Mouse (Mus musculus): ENCODE measurements around the gene Shc2.

Gene Shc2

DNA sequence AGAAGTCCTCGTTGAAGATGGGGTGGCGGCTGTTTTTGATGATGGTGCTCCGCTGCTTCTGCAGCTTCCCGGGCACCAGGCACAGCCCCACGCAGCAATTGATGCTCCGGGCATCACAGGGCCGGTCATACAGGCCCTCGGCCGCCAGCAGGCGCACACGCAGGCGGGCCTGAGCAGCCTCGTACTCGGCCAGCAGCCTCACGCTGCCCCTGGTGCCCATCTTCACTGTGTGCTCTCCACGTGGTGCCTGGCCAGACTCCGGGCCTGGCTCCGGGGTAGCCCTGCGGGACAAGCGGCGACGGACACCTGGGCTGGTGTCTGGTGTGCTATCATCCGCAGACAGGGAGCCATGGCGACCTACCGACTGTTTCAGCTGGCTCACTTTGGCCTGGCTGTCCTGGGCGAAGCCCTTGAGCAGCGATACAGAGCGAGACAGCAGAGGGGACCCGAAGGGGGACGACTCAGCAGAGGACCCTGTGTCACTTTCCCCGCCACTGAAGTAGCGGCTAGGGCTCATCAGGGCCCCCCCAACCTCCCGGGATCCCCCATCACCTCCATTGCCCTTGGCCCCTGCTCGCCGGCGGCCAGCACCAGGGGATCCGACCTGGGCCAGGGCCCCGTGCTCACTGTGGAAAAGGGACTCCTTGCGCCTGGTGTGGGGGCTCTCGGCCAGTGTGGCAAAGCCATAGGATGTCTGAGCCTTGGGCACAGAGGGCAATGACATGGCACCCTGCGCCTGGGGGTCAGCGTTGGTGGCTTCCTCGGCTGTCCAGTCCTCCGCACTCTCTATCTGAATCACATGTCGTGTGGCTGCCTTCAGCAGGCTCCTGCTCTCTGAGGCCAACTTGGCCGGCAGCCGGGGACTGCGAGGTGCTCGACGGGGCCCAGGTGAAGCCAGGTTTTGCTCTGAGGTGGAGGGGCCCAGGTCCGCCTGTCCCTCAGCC, 25.3 kb downstream of the Shc2 start:
- DNase-seq, result no peak

DNA sequence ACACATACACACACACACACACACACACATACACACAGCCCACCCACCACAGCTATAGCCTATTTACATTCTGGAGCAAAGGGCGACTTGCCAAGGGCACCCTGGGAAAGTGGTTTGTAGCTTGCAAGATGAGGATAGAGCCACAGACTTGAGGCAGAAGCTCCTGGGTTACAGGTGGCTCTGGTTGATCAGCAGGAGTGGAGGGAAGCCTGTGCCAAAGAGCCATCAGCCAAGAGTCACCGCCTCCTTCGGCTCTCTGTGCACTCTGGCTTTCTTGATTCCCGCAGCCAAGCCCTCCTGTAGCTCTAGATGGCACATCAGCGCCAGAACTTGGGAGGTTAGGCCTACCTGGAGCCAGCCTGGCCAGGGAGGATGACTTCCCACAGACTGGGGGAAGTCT, 26.4 kb downstream of the Shc2 start:
- no peak for DNase-seq

DNA sequence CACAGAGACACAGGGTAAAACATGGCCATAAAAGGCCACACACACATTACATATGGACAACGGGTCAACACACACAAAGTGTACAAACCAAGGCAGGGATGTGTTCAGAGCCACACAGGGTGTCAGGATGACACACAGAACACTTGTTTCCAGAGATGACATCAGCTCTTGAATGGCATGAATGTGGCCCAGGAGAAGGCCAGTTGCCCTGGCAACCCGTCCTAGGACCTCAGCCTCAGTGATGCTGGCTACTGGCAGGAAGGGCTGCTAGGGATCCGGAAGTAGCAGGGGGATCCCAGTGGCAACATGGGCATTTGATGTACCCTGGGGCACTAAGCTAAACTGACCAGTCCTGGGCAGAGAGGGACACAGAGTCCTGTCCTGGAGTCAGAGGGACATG, 28.4 kb downstream of the Shc2 start:
- no peak for DNase-seq

DNA sequence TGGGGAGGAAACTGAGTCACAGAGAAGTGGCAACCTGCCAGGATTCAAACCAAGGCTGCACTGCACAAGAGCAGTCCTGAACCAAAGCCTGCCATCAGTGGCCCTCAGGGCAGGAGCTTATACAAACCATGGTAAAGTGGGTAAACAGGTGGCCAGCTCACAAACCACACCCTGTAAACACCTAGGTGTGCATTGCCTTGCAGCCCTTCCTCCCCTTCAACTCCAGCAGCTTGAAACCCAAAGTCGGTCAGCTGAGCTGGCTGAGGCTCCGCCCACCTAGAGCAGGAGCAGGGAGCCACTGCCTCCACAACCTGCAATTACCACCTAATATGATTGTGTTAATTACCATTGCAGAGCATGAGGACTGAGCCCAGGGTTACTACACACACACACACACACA, 29.8 kb downstream of the Shc2 start:
- no peak for DNase-seq

DNA sequence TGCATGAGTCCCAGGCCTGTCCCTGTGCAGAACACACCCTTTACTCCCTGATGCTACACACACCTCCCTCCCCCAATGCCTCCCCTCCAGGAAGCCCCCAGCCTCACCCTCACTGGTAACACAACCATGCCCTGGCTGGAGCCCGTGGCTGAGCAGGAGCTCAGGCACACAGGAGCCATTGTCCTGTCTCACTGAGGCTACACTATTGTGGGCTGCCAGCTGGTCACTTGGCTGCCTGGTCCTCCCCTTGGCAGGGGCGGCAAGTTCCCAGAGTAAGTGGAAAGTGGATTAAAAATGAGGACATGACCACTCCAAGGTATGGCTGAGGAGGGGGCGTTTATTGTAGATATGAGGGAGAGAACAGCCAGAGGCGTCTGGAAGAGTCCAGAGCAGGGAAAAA, 31.2 kb downstream of the Shc2 start:
- no peak for DNase-seq

DNA sequence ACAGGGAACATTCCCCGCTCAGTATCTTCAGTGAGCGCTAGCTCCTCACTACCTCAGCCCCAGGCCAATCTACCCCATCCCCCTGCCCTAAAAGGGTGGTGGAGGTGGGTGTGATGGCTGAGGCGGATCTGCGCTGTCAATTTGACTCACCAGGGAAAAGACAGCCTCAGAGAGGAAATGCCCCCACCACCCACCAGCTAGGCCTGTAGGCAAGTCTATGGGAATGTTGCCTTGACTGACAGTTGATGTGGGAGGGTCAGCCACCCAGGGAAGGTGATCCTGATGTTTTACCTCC, 39.8 kb downstream of the Shc2 start:
- DNase-seq, result no peak

DNA sequence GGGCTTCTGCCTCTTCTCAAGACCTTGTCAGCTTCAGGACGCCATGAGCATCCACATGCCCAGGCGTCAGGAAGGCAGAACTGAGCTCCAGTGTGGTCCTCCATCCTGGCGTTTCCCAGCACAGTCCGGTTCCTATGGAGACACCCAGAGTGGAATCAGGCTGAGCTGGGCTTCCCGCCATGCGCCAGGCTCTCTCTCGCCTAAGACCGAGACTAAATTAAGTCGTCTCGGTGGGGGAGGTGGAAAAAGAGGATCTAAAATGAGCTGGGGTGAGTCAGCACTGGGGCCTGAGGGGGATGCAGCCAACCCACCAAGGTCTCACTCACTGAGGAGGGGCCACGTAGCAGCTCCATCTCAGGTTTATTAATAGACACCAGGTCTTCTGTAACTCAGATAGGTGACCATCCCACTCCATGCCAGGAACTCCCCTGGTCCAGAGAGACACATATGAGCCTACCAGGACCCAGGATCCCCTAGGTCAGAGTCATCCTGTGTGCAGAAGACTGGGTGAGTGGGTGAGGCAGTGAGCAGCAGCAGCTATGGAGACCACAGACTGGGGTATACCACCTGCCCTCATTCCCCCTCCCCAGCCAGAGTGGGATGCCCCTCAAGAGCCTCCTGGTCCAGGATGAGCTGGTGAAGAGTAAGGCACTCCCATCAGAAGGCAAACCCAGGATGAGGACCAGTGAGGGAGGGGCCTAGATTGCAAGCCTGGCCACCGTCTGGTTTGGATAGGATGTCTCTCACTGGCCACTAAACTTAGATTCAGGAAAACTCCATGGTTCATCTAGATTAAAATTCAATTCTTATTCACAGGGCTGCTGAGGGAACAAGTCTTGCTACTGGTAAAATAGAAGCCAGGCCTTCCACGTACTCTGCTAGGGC, 40.4 kb downstream of the Shc2 start:
- no peak for DNase-seq

DNA sequence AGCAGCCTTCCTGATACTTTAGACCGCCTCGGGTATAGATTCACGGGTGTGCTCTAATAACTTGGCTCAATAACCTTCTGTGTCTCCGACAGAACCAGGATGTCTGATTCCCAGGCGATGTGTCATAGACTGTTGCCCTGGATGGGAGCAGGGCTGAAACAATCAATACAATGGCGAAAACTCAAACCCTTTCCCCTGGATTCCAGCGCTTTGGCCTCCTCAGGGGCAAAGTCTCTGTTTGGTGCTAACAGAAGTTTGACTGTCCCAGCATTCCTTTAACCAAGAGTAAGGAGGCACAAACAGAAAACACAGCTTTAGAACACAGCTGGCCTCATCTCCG, 42.2 kb downstream of the Shc2 start:
- DNase-seq, result no peak

DNA sequence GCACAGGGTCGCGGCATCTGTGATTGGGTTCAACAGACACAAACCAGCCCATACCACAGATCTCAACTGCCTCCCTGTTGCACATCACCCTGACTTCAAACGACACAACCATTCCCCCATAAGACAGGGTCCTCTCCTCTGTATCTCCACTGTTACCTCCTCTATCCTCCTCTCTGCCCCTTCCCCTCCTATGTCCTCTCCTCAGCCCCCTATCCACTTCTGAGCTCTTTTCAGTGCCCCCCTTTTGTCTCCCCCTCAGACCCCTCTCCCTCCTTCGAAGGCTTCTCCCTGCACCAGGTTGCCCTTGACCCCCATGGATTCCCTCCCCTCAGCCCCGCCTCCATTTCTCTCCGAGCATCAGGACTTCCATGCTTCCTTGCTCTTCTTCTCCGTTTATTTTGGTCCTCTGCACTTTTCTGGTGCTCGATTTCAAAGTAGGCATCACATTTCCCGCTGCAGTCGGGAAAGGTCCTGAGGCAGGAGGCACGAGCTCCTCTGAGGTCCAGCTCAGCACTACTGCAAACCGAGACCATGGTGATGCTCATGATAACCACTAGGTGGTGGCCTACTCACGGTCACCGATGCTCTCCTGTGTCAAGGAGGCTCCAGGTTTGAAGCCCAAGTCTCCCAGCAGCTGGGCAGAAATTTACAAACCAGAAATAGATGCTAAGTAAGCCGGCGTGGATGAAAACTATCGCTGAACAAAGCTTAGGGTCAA, 42.7 kb downstream of the Shc2 start:
- peak; percentile 62 for DNase-seq

DNA sequence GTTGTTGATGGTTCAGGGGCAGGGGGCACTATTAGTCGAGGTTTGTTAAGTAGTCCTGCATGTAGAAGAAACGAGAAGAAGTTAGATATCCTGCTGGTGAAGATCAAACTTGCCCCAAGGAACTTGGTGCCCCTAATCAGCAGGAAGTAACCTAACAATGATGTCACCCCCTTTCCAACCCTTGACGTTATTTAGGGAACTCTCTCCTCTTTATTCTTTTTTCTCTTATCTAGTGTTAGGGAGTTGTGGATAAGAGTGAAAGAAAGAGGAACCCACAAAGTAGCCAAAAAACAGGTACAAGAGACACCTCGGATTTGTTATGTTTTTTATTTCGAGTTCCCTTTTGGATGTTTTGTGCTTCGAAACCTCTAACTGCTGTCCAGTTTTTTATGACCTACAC, 43.6 kb downstream of the Shc2 start:
- DNase-seq, result no peak

DNA sequence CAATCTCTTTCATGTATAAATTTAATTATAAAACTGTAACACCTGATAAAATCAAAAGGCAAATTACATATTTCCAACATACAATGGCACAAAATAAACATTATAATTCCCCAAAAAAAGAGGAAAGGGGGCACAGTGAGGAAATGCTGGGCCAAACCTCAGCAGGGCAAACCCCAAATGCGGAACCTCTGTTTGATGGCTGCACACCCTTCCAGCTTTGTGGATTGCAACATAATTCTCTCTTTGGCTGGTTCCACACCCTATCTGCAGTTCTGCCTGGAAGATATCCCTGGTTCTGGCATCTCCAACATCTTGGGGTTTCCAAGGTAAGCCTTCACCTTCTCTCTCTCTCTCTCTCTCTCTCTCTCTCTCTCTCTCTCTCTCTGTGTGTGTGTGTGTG, 47.0 kb downstream of the Shc2 start:
- DNase-seq, result no peak

DNA sequence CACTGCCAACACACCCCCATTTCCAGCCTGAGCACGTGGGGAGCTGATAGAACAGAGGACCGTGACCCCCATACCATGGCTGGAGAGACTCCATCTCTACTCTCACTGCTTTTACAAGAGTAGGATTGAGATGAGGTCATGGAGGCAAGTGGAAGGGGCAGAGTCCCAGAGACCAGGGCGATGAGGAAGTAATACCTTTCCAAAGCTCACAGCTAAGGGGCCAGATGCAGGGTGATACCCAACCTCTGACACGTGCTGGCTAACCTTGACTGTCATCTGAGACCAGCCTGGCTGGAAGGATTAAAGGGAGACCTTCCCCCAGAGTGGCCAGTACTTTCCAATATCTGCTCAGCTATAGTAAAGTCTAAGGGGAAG, 50.0 kb downstream of the Shc2 start:
- DNase-seq, result no peak

DNA sequence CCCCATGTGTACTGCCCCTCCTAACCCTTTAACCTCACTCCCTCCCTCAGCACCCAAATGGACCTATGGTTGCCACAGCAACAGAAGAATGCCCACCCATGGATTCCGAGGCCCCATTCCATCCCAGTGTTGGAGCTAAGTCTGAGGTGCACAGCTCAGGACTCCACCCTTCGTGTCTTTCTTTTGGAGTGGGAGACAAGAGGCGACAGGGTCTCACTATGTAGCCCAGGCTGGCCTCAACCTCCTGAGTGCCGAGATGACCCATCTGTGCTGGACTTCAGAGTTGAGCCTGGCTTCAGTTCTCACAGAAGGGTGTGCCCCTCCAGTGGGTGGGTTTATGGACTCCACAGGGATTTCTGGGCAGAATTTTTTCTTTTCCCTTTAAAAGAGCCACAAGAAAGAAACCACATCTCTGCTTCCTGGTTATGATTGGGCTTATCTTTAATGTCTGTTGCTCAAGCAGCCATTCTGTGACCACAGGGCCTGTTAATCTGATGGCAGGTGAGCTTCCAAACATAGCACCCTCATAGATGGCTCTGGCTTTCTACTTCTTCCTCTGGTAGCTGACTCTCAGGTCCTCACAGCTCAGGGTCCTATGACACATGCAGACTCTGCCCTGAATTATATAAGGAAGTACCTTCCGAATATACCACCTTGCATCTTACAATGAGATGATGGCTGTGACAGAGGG, 50.5 kb downstream of the Shc2 start, which contains the start of gene Theg:
Gene Theg, minus strand, starts transcription at position 271 of the 691 bp plus-strand sequence.
- no peak for DNase-seq

DNA sequence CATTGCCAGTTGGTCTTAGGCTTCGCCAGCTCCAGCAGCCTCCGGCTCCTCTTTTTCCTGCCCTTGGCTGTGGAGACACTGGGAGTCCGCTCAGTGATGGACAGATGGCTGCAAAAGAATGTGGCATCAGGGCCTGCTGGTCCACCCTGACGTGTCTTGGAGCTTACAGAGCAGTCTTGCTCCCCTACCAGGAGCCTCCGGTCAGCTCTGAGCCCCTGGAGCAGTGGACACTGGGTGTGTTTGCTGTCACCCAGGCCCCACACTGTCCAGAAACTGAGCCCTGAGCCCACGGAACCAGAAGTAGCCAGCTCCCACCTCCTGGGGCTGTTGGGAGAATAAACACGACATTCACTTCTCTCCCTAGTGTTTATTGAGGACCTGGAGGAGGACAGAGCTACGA, 51.5 kb downstream of the Shc2 start:
- DNase-seq, result no peak

DNA sequence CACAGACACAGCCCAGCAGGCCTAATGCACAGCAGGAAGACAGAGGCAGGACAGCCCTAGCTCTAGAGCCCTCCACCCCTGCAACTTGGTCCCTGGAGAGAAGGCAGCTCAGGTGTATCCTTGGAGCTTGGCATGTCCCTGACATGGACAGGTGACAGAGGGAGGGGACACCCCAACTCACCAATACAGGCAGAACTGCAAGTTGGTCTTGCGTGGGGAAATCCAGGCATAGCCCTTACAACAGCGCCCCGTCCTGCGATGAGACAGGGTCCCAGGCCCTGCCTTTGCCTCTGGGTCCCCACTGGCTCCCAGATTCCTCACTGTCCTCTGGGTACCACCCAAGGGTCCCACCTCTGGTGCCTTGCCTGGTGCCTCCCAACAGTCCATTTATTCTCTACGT, 52.0 kb downstream of the Shc2 start:
- no peak for DNase-seq

DNA sequence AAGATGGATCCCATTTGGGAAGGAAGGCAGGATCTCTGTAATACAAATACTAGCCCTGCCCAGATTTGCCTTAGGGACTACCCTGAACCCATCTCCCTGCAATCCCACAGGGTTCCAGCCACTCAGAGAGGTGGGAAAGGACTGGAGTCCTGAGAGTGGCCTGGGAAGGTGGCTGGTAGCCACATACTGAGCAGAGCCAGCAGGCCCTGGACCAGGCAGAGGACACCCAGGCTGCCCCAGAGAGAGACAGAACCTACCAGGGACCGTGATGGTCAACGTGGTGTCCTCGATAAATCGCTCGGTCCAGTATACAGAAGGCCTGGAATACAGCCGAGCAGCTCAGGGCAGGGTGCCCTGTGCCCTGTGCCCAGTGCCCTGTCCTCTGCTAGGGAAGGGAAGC, 52.6 kb downstream of the Shc2 start:
- no peak for DNase-seq

DNA sequence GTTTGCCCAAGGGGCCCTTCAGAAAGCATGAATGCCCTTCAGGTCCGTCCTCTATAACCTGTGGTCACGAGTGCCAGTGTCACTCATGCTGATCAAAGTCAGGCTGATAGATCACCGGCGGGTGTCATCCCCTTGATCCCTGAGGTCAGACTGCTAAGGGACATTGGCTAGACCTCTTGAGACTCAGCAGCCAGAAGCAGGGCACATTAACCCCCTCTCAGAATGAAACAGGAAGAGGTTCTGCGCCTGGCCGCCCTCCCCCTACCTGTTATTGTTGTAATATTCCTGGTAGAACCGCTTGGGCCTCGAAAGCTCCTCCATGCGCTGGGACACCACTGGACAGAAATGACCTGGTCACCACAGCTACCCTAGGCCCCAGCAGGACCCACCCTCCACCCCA, 53.3 kb downstream of the Shc2 start:
- no peak for DNase-seq

DNA sequence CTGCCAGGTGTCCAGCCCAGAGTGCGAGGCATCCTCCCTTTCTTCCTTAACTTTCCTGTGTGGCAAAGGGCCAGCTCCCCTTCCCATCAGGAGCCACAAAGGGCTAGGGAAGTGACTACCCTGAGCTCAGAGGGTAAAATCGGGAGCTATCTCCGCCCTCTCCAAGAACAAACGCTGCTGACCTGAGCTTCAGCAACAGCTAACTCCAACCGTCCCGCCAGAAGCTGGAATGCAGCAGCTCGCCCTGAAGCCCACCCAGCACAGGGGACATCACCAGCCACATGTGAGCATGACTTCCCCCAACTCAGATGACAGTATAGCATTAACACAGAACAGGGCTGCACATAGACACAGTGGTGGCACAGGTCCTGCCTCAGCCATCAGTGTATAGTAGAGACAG, 53.7 kb downstream of the Shc2 start:
- DNase-seq, result no peak

DNA sequence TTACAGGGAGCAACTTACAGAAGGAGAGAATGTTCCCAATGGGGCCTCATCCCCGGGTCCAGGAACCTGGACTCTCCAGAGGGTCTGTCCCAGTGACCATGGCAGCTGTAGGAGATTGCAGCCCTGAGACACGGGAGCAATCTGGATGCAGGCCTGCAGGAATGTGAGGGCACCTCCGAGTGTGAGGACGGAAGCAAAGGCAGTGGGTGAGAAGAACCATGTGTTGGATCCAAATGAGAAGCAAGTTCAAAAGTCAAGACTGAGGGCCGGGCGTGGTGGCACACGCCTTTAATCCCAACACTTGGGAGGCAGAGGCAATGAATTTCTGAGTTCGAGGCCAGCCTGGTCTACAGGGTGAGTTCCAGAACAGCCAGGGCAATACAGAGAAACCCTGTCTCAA, 56.2 kb downstream of the Shc2 start:
- DNase-seq, result no peak

DNA sequence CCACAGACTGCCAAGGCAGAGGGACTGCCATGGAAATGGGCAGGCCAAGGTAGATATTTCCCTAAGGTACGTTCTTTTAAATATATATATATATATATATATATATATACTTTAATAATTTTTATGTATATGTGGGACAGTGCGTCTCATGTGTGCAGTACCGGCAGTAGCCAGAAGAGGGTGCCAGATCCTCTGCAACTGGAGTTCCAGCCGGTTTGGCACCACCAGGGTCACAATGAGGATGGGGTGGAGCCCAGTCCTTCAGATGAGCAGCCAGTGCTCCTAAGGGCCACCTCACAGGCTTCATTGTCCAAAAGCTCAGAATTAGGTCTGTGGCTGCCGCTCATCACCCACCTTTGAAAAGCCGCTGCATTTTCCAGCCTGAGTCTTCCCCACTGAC, 56.9 kb downstream of the Shc2 start:
- DNase-seq, result peak; percentile 30

DNA sequence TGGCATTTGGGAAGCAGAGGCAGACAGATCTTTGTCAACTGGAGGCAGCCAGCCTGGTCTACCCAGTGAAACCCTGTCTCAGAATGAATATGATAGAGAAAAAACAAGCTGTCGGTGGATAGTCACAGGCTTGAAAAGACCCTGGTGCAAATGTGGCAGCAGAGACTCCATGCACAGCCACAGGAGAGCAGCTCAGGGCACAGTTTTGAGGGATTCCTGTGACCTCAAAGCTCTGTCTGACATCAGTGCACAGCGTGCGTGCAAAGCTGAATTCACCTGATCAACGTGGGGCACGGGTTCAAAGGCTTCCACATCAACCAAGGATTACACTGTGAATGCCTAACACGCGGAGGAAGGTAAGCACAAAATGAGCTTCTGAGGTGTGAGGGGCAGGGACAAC, 57.4 kb downstream of the Shc2 start:
- no peak for DNase-seq

DNA sequence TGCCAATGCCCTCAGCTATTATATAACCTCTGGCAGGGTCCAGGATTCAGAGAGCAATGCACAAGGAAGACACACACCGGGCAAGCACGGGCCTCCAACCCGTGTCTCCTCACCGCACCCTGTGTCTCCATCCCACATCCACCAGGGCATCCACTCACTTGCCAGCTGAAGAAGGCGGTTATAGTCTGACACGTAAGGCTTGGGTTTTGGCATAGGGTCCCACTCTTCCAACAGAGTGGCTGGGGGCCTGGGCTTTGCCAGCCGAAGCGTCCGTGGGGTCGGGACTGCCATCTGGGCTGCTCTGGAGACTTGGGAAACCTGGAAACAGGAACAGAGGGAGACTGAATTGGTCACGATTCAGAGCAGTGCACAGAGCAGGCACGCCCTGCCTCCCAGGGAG, 57.9 kb downstream of the Shc2 start:
- no peak for DNase-seq

DNA sequence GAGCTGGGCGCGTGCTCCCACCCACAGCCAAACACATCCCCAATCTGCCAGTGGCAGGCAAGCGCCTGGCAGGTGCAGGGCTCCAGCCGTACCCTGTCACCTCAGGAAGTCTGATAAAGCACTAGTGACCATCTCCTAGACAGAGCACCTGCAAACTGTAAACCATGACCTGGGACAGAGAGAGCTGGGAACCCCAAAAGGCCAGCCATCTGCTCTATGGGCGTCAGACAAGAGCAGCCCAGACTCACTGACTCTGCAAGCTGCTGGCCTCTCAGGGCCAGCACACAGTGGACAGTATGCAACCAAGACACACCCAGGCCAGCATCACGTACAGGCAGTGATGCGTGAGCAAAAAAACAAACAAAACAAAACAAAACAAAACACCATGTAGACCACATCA, 58.8 kb downstream of the Shc2 start:
- DNase-seq, result no peak

All from lung, postnatal 14 days (tissue).